Mouse (Mus musculus): Measurements from ENCODE around the gene Dcp1b. TPM values are rescaled to one million over a fixed set of nuclear protein-coding genes. Genes with fewer than 3 reads are reported as not detected.
A peak's percentile ranks its signal among the peaks of the same experiment; 100 is the strongest.

The Dcp1b gene
- total RNA-seq, 2 experiments from 2014 or later, result 15.0 to 22.5 TPM

DNA sequence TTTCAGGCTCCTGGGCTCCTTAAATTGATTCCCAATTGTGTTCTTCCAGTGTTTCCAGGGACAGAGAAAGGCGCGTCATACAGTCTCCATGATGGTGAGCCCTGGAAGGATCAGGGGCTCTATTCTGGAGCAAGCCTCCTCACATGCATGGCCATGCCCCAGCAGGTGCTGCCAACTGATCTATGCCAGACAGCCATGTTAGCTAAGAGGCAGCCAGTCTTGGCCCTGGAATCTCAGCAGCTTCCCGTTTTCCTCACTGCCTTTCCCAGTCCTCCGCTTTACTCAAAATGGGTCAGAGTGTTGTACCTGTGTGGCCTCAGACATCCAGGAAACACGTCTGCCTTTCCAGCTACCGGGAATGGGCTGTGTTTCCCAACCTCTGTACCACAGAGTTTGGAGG is 50.7 kb downstream of the Dcp1b start:
- peak in 1 of 2 experiments; percentile 5 for DNase-seq (ENCODE audit: extremely low spot score in 1 of 2, low spot score in 1 of 2)

DNA sequence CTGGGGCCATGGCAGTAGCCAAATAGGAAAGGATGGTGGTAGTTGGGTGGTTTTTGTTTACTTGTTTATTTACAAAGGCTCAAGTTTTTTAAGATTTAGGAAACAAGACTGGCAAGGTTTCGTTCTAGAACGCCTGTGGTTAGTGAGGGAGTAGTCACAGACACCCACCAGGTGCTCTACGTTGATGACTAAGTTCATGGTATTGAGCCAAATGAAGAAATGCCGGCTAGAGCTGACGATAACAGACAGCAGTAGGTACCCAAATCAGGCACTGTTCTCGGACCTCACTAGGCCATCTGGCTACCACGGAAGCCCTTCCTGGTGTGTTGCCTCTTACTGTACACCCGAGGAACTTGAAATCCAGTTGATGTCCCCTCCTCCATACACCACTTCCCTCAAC is 51.9 kb downstream of the Dcp1b start:
- DNase-seq (ENCODE audit: extremely low spot score in 1 of 2, low spot score in 1 of 2), result no peak

DNA sequence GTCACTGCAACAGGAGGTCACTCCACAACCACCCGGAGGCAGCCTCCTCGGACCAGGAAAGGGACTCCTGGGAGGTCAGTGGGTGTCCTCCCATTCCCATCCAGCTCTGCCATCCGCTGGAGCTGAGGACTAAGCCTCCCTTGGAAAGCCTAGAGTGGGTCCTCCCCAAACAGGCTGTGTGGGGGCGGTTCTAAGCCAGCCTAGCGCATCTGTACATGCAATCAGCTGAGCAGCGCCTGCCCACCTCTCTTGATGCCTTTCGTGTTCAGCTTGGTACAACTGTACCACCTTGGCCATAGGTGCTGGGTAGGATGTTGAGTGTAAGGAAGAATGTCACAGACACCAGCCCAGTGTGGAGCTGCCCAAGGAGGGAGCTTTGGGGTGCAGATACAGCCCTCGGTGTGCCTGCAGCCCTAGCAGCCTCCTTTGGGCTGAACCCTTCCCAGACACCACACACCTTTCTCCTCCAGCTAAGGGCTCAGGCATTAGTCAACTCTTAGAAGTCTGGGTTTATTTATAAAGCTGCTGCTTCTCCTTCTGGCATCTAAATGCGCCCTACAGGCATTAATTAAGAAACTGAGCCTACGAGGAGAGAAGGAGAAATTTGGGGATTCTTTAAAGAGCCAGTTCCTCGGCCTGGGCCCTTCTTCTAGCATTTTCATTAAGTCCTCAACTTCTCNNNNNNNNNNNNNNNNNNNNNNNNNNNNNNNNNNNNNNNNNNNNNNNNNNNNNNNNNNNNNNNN is 54.0 kb downstream of the Dcp1b start:
- DNase-seq (ENCODE audit: extremely low spot score in 1 of 2, low spot score in 1 of 2), result no peak

DNA sequence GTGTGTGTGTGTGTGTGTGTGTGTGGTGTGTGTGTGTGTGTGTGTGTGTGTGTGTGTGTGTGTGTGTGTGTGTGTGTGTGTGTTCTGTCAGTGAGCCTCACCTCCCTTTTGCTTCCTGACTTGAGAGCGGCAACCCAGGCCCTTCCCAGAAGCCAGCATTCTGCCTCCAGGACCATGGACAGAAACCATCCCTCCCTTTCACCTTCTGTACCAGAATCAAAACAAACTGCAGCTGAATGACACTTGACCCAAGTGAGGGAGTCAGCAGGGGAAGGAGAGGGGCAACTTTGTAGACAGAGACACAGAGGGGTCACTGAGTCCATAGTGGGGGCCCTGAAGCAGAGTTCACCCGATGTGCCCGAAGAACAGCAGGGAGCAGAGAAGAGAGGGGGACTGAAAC is 58.0 kb downstream of the Dcp1b start:
- DNase-seq (ENCODE audit: extremely low spot score in 1 of 2, low spot score in 1 of 2), result no peak

DNA sequence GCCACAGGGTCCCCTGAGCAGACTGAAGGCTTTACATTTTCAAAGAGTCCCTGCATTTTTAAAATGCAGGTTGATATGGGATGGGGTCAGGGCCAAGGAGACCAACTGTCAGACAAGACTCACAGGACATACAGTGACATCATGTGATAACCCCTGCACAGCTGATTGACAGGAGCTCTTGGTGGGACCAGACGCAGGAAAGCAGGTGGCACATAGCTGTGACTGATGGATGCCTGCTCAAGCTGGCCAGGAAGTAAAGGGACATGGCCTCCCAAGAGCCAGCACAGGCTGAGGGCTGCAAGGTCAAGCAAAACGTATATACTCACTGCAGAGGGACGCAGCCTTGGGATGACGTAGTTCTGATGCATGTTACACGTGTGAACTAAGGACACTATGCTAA is 60.4 kb downstream of the Dcp1b start:
- DNase-seq (ENCODE audit: extremely low spot score in 1 of 2, low spot score in 1 of 2), result no peak

DNA sequence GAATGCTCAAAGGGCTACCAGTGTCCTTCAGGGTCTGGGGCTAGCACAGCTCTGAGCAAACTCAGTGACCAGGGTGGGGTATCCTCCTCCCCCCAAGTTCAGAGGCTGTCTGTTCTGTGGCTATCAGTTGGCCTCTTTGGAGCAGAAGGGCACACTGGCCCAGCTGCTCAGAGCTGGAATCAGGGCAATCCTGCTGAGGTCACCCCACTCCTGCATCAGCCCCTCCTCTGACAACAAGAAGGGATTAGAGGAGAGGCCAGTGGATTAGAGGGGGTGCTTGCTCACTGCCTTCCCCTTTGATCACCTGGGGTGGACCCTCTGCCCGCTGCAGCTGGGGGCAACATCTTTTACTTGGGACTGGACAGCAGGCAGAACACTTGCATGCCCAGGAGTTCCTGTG is 61.2 kb downstream of the Dcp1b start, which contains the start of gene Cacna2d4:
TSS of gene Cacna2d4 (plus strand) at position 286 of the 400 bp plus-strand sequence.
- DNase-seq (ENCODE audit: extremely low spot score in 1 of 2, low spot score in 1 of 2), result no peak

DNA sequence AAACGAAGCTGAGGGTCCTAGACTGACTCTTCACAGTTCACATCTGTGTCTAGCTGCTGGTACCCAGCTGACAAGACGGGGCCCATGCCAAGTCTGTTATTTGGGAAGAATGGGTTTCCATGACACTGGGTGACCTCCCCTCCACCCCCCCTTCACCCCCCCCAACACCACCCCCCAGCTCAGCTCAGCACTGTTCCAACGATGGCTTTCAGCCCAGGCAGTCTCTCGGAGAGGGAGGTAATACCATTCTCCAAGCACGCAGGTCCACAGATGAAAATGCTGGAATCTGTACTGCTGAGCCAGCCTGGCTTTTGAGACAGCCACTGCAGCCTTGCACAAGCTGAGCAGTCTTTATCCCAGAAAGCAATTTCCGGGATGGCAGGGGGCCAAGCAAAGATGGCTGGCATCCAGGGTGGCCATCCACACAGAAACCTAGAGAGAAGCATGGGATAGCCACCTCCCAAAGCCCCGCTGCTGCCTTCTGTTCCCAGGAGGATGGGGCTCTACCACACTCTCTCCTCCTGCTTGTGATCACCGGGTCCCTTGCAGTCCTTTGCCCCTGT is 62.5 kb downstream of the Dcp1b start:
- DNase-seq (ENCODE audit: extremely low spot score in 1 of 2, low spot score in 1 of 2), result peak; percentile 56 to 73

DNA sequence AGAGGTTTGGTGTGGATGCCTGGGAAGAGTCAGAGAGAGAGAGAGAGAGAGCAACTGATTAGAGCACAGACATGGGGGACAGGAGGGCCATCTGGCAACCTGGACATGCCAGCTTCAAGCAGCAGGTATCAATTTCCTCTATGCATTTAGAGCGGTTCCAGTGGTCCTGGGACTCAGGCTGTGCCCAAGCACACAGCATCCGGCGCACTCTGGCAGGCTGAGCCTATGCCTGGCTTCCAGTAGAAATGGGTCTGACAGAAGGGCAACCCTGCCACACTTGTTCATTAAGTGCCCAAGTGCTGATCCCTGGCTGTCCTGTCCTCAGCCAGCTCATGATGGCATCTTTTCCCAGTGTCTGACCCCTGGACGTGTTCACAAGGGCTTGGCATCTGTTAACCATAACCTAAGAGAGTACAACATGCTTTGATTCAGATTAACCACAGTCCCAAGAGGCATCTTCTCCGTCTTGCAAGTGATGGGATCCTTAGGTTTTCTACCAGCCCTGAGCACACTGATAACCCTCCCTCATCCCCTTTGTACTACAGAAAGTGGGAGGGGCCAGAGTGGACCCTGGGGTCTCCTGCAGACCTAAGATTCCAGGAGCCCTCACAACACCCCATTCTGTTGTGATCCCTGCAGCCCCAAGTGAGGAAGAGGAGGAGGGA is 64.4 kb downstream of the Dcp1b start:
- no peak for DNase-seq (ENCODE audit: extremely low spot score in 1 of 2, low spot score in 1 of 2)

DNA sequence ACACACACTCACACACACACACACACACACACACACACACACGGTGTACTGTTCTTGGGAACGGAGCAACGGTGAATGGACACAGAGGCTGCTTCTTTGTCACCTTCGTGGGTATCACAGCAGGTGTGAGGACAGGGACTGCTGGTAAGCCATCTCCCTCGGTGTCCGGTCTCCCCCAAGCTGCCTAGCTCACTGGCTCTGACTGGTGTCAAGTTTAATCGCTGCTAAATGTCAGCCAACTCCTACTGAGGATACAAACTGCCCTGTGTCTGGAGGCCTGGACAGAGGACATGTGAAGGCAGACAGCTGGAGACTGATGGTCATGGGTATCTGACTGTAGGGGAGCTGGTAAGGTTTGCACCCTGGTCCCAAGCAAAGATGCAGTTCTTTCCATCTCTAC is 65.2 kb downstream of the Dcp1b start:
- no peak for DNase-seq (ENCODE audit: extremely low spot score in 1 of 2, low spot score in 1 of 2)

DNA sequence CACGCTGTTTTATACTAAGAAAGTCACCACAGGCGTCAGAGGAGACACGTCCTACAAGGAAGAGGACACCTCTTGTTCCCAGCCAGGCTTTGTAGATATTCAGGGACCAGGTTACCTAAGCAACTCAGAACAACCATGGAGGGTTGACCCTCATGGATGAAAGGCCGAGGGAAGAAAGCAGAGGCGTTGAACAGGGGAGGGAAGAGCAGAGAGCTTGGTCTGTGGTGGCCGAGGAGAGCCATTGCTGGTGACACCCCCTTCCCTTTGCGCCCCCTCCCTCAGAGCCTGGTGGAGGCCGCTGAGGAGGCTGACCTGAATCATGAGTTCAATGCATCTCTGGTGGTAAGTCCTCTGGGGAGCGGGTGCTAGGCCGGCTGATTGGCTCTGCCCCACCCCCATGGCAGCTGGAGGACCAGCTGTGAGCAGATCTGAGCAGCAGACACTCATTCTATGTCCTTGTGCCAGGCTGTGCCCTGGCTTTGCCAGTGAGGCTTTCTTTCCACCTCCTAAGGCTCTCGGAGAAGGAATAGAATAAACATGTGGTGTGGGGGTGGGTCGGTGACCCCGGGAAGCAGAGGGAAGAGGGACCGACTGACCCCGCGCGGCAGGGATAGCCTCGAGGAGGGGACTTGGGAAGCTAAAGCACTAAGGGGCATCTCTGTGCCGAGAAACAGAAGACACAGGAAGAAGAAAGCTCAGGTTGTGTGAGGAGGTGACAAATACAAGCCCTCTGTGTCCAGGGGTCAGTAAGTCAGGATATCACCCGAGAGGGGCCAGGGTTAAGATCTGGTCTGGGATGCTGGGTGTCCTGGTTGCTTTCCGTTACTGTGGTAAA is 66.0 kb downstream of the Dcp1b start:
- DNase-seq (ENCODE audit: extremely low spot score in 1 of 2, low spot score in 1 of 2), result no peak

DNA sequence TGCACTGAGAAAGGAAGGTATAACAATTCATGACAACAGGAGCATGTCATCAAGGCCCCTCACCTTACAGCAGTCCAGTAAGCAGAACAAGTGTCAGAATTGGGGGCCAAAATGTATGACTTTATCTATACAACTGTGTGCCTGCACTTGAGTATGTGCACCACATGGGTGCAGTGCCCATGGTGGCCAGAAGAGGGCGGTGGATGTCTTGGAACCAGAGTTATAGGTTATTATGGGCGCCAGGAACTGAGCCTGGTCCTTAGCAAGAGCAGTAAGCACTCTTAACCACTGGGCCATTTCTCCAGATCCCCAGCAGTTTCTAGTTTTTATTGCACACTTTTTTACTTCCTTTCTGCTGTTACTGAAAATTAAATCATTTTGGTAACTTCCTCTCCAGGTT is 71.0 kb downstream of the Dcp1b start:
- no peak for DNase-seq (ENCODE audit: extremely low spot score in 1 of 2, low spot score in 1 of 2)

DNA sequence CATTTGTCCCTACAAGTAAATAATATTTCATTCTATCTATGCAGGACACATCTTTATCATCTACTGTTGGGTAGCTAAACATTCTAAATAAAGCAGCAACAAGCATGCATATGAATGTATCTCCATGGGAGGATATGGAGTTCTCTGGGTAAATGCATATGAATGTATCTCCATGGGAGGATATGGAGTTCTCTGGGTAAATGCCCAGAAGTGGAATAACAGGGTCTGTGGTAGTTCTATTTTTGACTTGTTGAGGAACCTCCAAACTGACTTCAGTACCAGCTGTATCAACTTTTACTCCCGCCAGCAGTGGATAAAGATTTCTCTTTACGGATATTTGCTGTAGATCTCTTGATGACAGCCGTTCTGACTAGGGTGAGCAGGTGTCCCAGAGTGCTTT is 73.5 kb downstream of the Dcp1b start:
- DNase-seq (ENCODE audit: extremely low spot score in 1 of 2, low spot score in 1 of 2), result no peak

DNA sequence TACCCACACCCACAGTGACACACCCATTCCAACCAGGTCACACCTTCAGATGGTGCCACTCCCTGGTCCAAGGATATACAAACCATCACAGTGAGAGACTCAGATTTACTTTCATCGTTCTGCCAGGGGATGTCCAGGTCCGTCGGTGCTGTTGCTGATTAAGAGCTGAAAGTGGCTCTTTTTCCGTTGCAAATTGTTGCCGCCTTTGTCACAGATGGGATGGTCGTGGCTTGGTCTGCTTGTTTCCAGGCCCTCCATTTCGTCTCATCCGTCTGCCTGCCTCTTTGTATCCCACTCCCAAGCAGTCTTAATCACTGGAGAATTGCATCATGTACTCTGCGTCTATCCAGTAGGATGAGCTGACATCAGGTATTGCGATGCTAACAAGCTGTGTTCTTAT is 74.7 kb downstream of the Dcp1b start:
- no peak for DNase-seq (ENCODE audit: extremely low spot score in 1 of 2, low spot score in 1 of 2)

DNA sequence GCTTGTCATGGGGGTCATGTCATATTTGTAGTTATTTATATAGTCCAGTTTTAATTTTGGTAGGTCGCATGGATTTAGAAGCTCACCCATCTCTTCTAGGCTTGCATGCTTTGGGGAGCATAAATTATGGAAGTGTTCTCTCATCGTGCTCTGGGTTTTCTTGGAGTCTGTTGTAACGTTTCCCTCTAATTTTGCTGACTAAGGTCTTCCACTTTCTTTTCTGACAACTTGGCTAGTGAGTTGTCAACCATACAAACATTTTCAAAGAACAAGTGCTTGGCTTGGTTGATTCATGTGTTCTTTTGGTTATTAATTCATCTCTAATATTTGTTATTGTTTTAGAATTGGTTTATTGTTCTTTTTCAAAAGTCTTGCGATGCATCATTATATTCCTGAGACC is 76.7 kb downstream of the Dcp1b start:
- no peak for DNase-seq (ENCODE audit: extremely low spot score in 1 of 2, low spot score in 1 of 2)

Other genes starting within 250 kb of the Dcp1b start
- 10 to 100 TPM; 69.0 to 86.7 TPM for gene Cacna1c, start 21.2 kb downstream of the Dcp1b start, total RNA-seq (2021)
- 1 to 10 TPM; 1.8 to 2.5 TPM for gene Cacna2d4, start 61.3 kb downstream of the Dcp1b start, total RNA-seq (2021)
- gene Lrtm2, start 155.5 kb downstream of the Dcp1b start, total RNA-seq (2021), result 10 to 100 TPM; 35.6 to 37.4 TPM
- 10 to 100 TPM; 31.3 to 40.9 TPM for gene Adipor2, start 242.5 kb downstream of the Dcp1b start, total RNA-seq (2021)

All from layer of hippocampus, postnatal 25 days (tissue).